Mouse (Mus musculus) erythroblast, embryonic 14.5 days (primary cell): ENCODE results near the gene Setdb1.

Experiments used
- GATA1 ChIP-seq: IDR thresholded peaks from 2 replicates; pipeline ENCODE4 v1.6.1; 2012; ENCODE audit warnings: low read length, inconsistent platforms, mixed read lengths
- TAL1 ChIP-seq: IDR thresholded peaks from 3 replicates; pipeline ENCODE4 v1.6.1; 2012; ENCODE audit warnings: low read length, inconsistent platforms, mixed read lengths

- TF ChIP-seq GATA1 (no peak), TAL1 (no peak)
Measured at GRCm38 (mm10) chr3:95357746-95358145, 744 bp upstream of the Setdb1 start.
